Mouse (Mus musculus) lung, adult 2 months (tissue): ENCODE results near the gene Mrpl23.

ENCODE experiments used
- CTCF ChIP-seq: fragments of 200-500 bp; IDR thresholded peaks from 2 replicates; pipeline ENCODE4 v1.5.1; 2011; ENCODE audit warnings: mild to moderate bottlenecking, low read length, control low read depth; ENCODE audit not compliant: insufficient read depth
- POLR2A ChIP-seq: fragments of 200-500 bp; IDR thresholded peaks from 2 replicates; pipeline ENCODE4 v1.6.1; 2011; ENCODE audit warnings: low read depth, mild to moderate bottlenecking, control low read depth, low read length, borderline replicate concordance; ENCODE audit errors: extremely low read depth

DNA sequence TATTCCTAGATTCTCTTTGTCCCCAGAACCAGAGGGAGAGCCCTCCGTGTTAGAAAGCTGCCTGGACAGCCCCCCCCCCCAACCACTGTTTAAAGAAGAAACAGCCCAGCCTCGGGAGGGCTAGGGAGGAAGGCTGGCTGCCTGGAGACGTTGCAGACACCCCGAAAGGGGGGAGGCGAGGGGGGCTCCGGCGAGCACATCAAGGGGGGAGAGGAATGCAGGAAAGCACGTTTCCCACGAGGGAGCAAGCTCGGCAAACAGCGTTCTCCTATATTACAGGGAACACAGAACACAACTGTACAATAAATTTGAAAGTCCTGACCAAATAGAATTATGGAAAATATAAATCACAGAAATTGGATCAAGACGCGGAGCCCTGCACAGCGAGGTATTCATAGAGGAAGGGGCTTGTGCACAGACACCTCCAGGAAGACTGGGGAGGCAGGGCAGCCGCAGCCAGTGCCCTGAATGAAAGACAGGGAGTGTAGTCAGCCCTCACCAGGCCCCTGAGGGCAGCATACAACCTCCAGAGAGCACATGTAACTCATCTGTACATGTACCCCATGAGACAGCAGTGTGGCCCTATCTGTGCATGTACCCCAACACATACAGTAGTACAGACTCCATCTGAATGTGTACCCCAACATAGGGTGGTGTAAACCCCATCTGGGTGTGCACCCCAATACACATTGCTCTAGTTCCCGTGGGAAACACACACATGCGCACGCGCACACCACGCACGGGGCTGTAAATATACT is 16.1 kb upstream of the Mrpl23 start:
- TF ChIP-seq CTCF (no peak), POLR2A (no peak)
